Mouse (Mus musculus) gastrocnemius, postnatal 4 days (tissue): Measurements from ENCODE around the gene Spsb4. TPM values are rescaled to one million over a fixed set of nuclear protein-coding genes. Genes with fewer than 3 reads are reported as not detected.

Source experiments
- DNase-seq, 2 experiments: peaks; one replicate each; pipeline ENCODE4 v3.0.0; 2021 to 2022; ENCODE audit warnings: low spot score in 2 of 2, mixed read lengths in 2 of 2
- total RNA-seq, 2 experiments: library from RNA; stranded (reverse); gene quantifications; 2 replicates each; pipeline ENCODE4 v1.2.3; 2021

Gene Spsb4
- total RNA-seq, 2 experiments from 2014 or later, result 16.1 to 18.0 TPM

- DNase-seq, result peak in 1 of 2 experiments; percentile 41
Observed at GRCm38 (mm10) chr9:97017121-97017810, 1.4 kb downstream of the Spsb4 start.

GRCm38 (mm10) chr9:97015751-97016150, 2.9 kb downstream of the Spsb4 start:
- DNase-seq, result no peak

GRCm38 (mm10) chr9:97013698-97014097, 4.9 kb downstream of the Spsb4 start:
- no peak for DNase-seq

GRCm38 (mm10) chr9:97013153-97013552, 5.5 kb downstream of the Spsb4 start:
- no peak for DNase-seq

- peak in 1 of 2 experiments; percentile 66 for DNase-seq
Observed at GRCm38 (mm10) chr9:97011454-97012195, 7.0 kb downstream of the Spsb4 start.

DNA sequence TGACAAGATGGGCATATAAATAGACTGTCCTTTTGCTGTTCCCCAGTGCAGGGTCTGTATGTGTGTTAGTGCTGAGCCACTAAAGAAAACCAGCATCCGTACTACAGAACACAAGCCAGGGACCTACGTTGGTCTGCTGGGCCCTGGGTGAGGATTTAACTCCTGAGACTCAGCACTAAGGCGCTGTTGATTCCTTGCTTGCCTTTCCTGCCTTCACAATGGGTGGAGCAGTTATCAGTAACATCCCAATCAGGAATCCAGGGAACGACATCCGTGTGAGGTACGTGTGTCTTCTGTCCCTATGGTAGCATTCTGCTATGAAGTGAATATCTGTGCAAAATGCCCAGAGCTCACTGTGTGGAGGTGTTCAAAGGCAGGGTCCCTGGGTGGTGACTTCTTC, 8.2 kb downstream of the Spsb4 start:
- DNase-seq, result no peak

DNA sequence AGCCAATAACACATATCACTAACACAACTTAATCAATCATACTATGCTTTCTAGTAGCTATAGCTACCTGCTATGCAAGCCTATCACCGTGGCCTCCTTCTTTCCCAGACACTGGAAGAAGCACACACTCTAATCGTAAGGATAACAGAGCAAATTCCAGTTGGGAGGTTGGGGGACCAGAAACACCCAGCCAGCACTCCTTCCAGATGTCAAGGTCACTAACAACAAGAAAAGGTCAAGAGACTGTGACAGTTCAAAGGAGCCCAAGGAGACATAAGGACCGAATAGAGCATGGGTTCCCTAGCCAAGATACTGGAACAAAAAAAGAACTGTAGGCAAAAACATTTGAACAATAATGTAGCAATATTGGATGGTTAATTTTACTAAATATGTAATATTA, 13.9 kb downstream of the Spsb4 start:
- no peak for DNase-seq

- DNase-seq, result no peak
Observed at GRCm38 (mm10) chr9:97003173-97003572, 15.5 kb downstream of the Spsb4 start.

DNA sequence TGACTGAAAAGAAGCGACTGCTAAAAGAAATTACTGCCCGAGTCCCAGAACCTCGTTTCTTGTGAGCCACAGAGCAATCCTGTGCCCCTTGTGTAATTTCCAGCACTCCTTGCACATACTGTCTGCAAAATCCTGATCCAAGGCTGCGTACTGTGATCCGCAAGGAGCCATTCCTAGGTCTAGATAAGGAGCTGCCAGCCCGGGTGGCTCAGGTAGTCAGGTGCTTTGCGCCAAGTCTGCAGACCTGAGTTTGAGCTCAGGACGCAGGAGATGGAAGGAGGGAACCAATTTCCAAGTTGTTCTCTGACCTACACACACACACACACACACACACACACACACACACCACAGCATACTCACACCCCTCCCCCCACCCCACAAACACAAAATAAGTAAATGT, 16.0 kb downstream of the Spsb4 start:
- DNase-seq, result no peak

- DNase-seq, result no peak
Observed at GRCm38 (mm10) chr9:97002025-97002424, 16.6 kb downstream of the Spsb4 start.

GRCm38 (mm10) chr9:97001458-97001857, 17.2 kb downstream of the Spsb4 start:
- no peak for DNase-seq

DNA sequence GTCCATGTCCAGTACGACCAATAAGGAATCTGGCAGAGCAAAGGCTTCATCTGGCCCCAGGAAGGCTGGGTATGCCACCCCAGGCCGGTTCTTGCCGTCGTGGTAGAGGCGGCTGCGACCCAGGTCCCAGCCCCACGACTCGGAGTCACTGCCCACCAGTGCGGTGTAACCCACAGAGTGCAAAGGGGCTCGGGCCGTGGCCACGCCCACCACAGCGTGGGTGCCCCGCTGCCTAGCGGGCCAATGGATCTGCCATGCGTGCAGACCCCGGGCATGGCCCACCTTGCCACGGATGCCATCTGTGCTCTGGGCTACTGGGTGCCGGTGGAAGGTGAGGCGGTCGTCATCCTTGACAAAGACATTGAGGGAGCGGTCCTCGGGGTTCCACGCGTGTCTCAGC, 22.9 kb downstream of the Spsb4 start:
- DNase-seq, result no peak

DNA sequence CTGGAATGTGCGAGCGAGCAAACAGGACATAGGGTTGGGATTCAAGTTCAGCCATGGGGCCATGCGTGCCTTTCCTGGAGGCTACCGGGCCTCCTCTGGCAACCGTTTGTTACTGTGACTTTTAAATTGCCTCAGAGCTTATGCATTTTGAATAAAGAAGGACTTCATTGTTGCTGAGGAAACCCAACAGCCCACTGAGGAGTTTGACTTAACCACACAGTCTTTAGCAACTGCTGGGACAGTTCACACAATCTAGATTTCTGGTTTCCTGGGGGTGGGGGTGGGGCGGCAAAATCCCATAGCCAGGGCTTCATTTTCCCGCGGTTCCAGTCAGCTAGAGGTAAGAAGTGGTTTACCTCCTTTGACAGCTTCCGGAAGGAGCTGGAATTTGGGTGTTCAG, 23.9 kb downstream of the Spsb4 start:
- DNase-seq, result no peak

GRCm38 (mm10) chr9:96991118-96991517, 27.5 kb downstream of the Spsb4 start:
- DNase-seq, result no peak

GRCm38 (mm10) chr9:96989389-96989990, 29.2 kb downstream of the Spsb4 start:
- peak in 1 of 2 experiments; percentile 37 for DNase-seq

DNA sequence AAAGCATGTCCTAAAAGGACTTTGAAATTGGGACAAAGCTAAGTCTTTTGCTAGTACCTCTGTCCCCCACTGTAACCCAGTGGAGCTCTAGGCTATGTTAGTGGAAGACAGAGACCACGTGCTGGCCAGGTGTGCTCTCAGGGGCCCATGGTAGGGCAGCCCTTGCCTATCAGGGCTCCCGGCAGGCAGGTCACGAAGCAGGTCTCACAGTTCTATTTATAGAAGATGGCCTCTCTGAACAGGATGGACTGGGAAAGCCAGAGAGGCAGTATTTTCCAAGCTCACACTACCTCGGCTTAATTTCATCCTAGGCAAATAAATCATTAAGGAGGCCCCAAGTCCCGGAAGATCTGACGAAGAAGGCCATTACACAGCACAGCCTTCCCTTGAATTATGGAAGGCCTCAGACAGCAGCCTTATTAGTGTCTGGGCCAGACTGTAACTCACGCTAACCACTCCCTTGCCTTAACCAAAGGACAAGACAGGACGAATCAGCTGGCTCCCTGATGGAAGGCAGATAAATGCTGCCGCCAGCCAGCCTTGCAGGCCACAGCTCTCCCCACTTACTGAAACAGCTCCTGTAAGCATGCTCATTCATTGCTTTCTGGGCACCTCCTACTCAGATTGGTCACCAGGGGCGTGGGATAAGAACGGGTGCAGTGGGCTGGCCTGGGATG, 31.7 kb downstream of the Spsb4 start:
- DNase-seq, result no peak

DNA sequence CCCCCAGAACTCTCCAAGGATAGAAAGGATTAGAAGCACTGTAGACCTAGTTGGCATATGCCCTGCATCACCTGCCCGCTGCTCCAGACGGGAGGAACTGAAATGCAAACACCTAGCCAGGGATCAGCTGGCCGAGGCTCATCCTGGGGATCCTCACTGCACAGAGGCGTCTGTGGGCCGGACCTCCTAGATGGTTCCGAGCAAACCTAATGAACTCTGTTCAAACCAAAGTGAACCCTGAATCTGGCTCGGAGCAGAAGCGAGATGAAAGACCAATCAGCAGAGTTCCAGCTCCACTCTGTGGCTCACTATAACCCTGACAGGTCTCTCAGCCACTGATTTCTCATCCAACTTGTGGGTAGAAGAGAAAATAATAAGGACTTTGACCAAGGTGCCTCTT, 34.6 kb downstream of the Spsb4 start:
- DNase-seq, result no peak

DNA sequence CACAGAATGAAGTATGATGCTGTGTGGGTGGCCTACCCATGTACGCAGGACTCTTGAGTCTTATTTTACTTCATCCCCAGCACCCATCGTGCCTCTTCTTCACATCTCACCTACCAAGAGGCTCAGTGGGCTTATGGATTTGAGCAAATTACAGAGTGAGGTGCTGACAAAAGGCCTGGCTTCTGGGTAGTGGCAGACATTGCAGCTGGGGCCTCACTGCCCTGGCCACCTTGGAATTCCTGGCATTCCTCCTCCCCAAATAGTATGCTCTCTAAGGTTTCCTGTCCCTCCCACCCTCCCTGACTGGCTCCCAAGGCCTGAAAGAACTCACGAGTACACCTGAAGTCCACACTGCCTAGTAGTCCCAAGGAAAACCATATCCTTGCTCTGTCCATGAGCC, 35.7 kb downstream of the Spsb4 start:
- no peak for DNase-seq

- DNase-seq, result no peak
Observed at GRCm38 (mm10) chr9:96982351-96982750, 36.3 kb downstream of the Spsb4 start.

DNA sequence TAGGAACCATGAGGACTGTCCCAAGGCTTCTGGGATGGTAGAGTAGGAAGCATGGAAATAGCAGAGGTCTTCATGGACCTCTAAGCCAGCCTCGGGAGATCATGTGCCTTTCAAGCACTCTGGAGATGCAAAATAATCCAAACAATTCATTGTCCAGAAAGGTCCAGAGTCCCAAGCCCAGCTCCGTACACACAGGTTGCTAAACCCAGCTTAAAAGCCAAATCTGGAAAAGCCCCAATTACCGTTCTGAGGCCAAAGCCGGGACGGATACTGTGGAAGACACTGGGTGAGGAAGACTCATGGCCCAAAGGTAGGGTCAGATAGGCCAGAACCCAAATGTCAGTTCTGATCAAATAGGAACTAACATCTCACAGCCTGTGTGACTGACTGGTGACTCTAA, 36.8 kb downstream of the Spsb4 start:
- DNase-seq, result no peak

DNA sequence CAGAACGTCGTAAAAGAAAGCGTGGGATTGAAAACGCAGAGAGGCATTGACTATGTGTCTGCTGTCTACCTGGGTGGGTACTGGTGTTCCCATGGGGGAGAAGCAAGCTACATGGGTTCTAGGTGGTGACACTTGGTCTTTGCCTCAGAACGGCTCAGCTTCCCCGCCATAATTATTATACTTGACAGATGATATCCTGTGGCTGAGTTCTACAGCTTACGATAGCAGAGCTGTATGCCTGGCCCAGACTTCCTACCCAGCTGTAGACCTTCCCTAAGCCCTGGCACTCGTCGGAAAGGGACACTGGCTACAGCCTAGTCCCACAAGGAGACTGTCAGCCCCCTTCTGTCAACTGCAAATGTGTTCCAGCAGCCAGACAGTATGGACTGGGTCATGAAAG, 37.5 kb downstream of the Spsb4 start:
- DNase-seq, result no peak
